Mouse (Mus musculus) liver (tissue): ENCODE results near the gene Prr12.

Source experiments
- DNase-seq: peaks from one replicate; pipeline ENCODE4 v3.0.0-alpha.2; 2020; ENCODE audit warnings: mixed read lengths

Gene Prr12

DNA sequence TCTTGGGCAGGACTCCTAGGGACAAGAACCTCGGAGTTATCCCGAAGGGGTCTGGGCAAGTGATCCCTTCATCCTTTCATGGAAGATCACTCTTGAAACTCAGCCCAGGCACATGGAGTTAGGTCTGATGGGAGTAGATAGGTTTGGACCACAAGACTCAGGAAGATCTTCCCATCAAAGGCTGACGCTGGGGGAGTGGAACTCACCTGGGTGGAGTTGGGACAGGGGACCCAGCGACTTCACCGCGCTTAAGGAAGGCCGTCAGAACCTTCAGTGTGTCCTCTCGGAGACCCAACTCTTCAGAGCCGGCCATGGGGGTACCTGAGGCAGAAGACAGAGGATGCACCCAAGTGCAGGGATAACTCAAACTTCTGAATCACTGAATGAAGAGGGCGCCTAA is 56.0 kb downstream of the Prr12 start:
- no peak for DNase-seq

DNA sequence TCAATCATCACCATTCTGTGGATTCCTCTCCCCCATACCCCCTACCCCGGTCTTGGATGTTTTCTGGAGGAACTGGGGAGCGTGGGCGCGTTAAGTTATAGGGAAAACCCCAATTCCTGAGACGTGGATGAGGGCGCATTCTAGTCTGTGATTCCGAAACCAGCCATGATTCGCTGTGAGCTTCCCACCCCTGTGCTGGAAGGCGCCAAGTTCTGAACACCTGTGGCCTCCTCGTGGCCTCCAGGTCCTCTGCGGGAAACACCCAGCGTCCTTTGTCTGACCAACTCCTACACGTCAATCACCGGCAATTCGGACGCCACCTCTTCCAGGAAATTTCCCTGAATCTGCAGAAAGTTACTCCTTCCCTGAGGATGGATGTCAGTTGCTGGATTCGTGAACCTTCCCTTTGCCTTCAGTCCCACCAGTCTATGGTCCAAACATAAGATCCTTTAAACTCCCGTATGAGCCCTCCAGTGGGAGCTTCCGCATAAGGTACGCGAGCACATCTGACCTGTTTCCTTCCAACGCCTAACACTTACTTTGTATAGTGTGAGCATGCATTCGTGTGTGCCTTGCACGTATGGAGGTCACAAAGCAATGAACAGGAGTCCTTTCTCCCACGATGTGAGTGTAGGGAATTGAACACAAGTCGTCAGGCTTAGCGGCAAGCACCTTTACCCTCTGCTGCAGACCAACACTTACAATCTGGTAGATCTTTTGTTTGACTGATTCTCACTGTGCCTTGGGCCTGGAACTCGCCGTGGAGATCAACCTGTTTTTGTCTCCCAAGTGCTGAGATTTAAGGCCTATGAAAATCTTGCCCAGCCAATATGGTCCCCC is 65.6 kb downstream of the Prr12 start:
- DNase-seq = no peak

DNA sequence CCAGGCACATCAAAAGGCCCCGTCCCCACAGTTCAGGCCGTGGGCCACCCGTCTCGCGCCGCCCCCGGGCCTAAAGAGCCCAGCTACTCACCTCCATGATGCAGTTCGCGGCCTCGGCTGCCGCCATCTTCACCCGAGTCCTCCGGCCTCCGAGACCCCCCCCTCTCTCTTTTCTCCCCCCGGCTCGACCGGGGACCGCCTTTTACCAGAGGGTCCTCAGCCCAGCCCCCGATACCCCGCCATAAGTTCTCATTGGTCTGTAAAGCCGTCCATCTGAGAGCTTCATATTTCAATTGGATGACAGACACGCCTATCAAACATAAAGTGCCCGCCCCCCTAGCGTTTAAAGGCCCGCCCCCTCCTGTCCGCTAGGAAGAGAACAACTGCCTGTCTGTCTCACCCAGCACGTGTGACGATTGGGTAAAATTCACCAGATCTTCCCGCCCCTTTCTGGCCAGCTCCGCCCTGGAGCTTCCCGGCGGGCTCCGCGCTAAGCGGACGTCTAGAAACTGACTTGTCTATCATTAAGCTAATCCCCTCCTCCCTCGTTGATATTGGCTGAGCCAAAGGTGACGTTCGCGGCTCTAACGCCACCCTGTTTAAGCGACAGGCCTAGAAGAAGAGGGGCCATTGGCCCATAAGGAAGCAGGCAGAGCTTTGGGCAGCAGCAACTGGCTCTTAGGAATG is 66.3 kb downstream of the Prr12 start, which contains the start of gene Prmt1:
Gene Prmt1, minus strand, starts transcription at position 377 of the 687 bp plus-strand sequence.
- DNase-seq = peak; percentile 98

DNA sequence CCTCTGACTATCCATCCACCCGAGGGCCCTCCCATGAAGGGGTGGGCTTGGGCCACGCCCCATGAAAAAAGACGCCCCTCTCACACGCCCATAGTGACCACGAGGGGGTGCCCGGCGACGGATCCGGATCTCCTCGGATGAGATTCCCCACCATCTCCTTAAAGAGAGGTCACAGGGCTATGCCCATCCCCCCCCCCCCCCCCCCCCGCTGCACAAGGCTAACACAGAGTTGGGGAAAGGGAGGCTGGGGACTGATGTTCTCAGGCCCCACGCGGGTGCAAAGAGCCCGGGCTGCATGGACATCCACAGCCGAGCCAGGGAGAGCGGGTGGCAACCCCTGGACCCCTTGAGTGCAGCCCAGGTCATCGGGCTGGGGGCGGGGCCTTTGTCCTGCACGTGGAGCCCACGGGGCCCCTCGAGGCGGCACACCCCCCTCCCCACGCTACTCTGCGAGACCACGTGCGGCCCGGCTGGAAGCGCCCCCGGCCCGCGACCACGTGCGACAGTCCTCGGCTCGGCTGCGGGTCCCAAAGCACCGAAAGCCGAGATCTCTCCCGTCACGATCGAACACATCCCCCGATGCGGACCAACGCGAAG is 67.0 kb downstream of the Prr12 start:
- peak; percentile 79 for DNase-seq

DNA sequence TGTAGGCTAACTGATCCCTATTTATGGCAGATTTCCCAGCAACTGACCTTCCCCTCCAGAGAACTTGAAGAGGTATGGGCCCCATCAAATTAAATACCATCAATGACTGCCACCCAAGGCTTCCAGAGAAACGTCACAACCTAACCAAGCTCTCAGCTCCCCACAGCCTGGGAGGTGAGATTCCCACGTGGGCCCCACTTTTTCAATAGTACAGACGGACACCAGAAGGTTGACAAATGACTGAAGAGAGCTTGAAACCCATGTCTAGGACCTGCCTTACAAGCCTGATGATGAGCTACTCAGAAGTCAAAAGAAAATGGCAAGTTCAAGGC is 67.9 kb downstream of the Prr12 start:
- DNase-seq = no peak

DNA sequence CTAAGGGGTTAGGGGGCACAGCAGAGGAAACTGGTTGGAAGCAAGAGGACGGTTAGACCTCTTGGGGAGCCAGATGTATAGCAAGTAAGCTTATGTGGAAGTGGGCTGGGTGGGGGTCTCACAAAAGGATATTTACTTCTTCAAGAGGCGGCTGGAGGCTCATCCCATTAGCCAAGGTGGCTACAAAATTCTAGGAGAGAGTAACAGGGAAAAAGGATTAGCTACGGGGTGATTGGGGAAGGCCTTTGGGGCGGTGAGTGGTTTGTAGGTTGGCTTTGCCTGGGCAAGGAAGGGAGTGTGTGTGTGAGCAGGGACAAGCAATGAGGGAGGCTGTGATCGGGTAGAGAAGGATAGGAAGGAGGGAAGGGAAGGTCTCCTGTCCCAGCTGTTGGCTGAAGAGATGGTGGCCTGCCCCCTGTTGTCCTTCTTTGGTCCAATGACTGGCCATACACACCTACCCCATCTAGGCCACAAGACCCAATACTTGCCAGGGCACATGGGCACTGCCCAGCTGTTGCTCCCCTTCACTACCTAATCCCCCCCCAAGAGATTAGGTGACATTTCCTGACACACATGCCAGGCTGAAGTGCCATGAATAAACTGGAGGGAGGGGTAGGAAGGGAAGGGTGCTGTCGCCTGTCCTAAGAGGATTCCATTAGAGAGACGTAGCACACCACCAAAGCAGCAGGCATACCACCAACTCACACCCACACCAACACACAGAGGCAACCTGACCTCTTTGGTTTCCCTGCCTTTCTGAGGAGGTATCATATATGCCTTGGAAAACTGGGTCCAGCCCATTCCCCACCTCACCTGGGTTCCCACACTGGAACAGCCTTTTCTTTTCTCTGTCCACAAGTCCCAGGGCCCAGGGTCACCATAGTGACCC is 68.5 kb downstream of the Prr12 start:
- no peak for DNase-seq

DNA sequence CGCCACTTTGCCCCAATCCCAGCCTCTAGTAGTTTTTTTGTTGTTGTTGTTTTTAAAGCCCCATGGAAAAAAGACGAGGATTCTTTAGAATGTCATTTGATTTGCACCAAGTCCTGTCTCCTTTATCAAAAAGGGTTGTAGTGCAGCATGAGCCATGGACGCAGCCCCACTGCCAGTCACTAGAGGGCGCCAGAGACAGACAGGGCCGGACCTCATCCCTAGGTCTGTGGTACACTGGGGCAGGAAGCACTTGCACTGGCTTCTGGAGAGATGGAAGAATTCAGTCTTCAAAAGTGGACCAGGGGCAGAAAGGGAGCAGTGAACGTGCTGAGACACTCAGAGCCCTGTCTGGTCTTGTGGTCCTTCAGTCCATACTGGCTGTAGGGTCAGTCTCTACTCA is 69.6 kb downstream of the Prr12 start:
- DNase-seq = peak; percentile 87

DNA sequence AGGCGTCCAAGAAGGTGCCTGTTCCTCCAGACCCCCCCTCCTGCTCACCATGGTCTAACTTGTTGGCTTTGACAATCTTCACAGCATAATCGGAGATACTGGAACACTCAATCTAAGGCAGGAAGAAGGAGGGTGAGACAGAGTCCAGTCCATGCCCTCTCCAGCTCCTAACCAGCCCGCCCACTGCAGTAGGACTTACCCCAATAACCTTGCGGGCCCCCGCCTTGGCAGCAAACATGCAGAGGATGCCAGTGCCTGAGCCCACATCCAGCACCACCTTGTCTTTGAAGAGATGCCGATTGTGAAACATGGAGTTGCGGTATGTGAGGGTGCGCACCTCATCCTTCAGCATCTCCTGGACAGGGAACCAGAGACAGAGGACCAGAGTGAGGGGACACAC is 71.1 kb downstream of the Prr12 start:
- no peak for DNase-seq

DNA sequence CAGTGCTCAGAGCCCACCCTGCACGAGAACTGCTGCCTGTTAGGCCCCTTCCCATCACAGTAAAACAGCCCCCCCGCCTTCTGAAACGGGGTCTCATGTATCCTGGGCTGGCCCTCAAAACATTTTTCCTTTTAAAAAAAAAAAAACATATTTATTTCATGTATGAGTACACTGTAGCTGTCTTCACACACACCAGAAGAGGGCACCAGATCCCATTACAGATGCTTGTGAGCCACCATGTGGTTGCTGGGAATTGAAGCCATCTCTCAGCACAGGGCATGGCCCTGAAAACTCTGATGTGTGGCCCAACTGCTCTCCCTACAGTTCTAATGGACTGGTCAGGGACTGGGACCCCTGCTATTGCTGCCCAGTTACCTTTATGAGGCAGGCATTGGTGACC is 74.4 kb downstream of the Prr12 start:
- DNase-seq = no peak
